Mouse (Mus musculus): ENCODE measurements around the gene Tmbim7. TPM values are rescaled to one million over a fixed set of nuclear protein-coding genes. Genes with fewer than 3 reads are reported as not detected.
A peak's percentile ranks its signal among the peaks of the same experiment; 100 is the strongest.

Gene Tmbim7
- polyA plus RNA-seq, 1 experiment from 2014 or later = not detected

DNA sequence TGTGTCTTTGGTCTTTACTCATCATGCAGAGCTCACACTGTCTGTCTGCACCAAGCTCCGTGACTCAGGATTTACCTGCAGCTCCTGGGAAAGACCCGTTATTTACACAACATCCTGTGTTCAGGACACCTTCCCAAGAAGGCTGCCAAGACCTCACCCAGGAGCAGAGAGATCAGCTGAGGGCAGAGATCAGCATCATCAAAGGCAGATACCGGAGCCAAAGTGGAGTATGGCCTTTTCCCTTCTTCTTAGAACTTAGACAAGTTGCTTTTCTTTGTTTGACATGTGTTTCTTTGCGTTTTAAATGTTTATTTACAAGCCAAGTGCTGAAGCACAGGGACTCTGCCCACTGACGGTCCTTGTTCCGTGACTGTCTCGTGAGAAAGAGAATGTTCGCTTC lies 15.7 kb upstream of the Tmbim7 start:
- DNase-seq (ENCODE audit: low spot score) = no peak
- Histone ChIP-seq H3K9ac (no peak overlapping the region), H3K36me3 (replicated peaks; ENCODE audit: control insufficient read depth, insufficient read depth) (peaks cover 66% of the 10 kb centered on the region), H3K4me1 (replicated peaks; ENCODE audit: control insufficient read depth, insufficient read depth, low read length) (no peaks in the 10 kb centered on the region), H3K4me2 (replicated peaks) (no peak overlapping the region), H3K27ac (no peak overlapping the region), H3K27me3 (ENCODE audit: control insufficient read depth, insufficient read depth, low read length) (no peaks in the 10 kb centered on the region), H3K9me3 (ENCODE audit: control insufficient read depth, low read length) (no peaks in the 10 kb centered on the region), H3K4me3 (replicated peaks; ENCODE audit: low read length) (no peak overlapping the region)
- no peak for ATAC-seq (ENCODE audit: low FRiP score)
- 93% methylated on average over 8 of the region's 8 CpGs for WGBS

DNA sequence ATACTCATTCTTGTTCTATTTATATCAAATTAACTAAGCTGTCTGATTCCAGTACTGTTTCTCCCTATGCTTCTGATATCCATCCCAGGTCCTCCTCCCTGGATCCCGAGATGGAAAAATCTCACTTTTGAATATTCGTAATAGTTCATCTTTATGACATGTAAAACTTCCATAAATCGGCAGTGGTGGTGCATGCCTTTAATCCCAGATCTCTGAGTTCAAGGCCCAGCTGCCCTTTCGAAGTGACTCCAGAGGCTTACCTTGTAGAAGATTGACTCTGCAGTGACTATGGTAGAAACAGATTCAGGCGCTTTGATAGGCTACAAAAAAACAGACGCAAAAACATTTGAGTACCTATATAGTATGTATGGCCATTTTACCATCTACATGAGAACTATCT lies 6.4 kb upstream of the Tmbim7 start:
- DNase-seq (ENCODE audit: low spot score) (no peak), ATAC-seq (ENCODE audit: low FRiP score) (no peak)
- H3K9me3 ChIP-seq (ENCODE audit: control insufficient read depth, low read length) = no peaks in the 10 kb centered on the region
- H3K36me3 ChIP-seq (replicated peaks; ENCODE audit: control insufficient read depth, insufficient read depth) = peaks cover 53% of the 10 kb centered on the region
- H3K9ac ChIP-seq = no peak overlapping the region
- no peak overlapping the region for H3K27ac ChIP-seq
- H3K4me3 ChIP-seq (replicated peaks; ENCODE audit: low read length) = no peak overlapping the region
- H3K4me1 ChIP-seq (replicated peaks; ENCODE audit: control insufficient read depth, insufficient read depth, low read length) = peaks cover 13% of the 10 kb centered on the region
- H3K27me3 ChIP-seq (ENCODE audit: control insufficient read depth, insufficient read depth, low read length) = no peaks in the 10 kb centered on the region
- WGBS = 96% methylated on average over 6 of the region's 6 CpGs
- H3K4me2 ChIP-seq (replicated peaks) = no peak overlapping the region

DNA sequence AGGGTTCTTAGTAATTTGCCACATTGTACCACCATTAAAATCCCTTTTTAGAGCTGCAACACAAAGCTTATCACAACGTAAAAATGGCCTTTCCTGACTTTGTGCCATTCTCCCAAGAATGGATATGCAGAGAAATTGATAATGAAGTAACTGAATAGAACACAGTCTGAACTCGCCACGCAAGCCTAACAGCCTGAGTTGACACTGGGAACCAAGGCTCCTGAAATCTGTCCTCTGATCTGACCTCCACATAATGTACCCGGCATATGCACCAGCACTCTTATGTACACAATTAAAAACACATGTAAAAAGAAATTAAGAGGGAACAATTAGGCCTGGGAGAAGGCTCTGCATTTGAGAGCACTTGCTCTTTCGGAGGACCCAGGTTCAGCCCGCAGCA lies 5.7 kb upstream of the Tmbim7 start:
- no peak overlapping the region for H3K27ac ChIP-seq
- H3K4me1 ChIP-seq (replicated peaks; ENCODE audit: control insufficient read depth, insufficient read depth, low read length) = peaks cover 13% of the 10 kb centered on the region
- H3K36me3 ChIP-seq (replicated peaks; ENCODE audit: control insufficient read depth, insufficient read depth) = peaks cover 49% of the 10 kb centered on the region
- no peak overlapping the region for H3K9ac ChIP-seq
- no peaks in the 10 kb centered on the region for H3K27me3 ChIP-seq (ENCODE audit: control insufficient read depth, insufficient read depth, low read length)
- H3K4me3 ChIP-seq (replicated peaks; ENCODE audit: low read length) = no peak overlapping the region
- DNase-seq (ENCODE audit: low spot score) (no peak), ATAC-seq (ENCODE audit: low FRiP score) (no peak)
- no peaks in the 10 kb centered on the region for H3K9me3 ChIP-seq (ENCODE audit: control insufficient read depth, low read length)
- WGBS = 88% methylated on average over 6 of the region's 6 CpGs
- no peak overlapping the region for H3K4me2 ChIP-seq (replicated peaks)

DNA sequence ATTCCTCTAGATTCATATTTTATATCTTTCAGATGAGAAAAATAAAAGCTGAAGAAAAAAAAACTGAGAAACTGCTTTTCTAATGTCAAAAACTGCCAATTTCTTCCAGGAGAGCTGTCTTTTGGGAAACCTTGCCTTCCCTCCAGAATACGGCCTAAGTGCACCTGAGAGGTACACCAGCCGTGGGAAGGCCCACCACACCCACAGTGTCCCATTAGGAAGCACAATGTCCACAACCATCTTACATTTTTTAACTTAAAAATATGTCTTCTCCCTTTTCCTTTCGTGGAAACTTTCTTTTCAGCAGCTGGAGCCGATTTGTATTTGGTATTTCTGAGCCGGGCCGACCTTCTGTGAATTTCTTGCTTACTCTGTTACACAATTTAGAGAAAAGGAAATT lies 4.4 kb upstream of the Tmbim7 start:
- Histone ChIP-seq H3K9me3 (ENCODE audit: control insufficient read depth, low read length) (no peaks in the 10 kb centered on the region), H3K4me2 (replicated peaks) (peak overlapping the region; percentile 62), H3K27me3 (ENCODE audit: control insufficient read depth, insufficient read depth, low read length) (no peaks in the 10 kb centered on the region), H3K27ac (no peak overlapping the region), H3K36me3 (replicated peaks; ENCODE audit: control insufficient read depth, insufficient read depth) (peaks cover 38% of the 10 kb centered on the region), H3K4me3 (replicated peaks; ENCODE audit: low read length) (peak overlapping the region; percentile 99), H3K9ac (peak overlapping the region; percentile 90), H3K4me1 (replicated peaks; ENCODE audit: control insufficient read depth, insufficient read depth, low read length) (peaks cover 13% of the 10 kb centered on the region)
- ATAC-seq (ENCODE audit: low FRiP score) (no peak), DNase-seq (ENCODE audit: low spot score) (no peak)
- 35% methylated on average over 6 of the region's 6 CpGs for WGBS

DNA sequence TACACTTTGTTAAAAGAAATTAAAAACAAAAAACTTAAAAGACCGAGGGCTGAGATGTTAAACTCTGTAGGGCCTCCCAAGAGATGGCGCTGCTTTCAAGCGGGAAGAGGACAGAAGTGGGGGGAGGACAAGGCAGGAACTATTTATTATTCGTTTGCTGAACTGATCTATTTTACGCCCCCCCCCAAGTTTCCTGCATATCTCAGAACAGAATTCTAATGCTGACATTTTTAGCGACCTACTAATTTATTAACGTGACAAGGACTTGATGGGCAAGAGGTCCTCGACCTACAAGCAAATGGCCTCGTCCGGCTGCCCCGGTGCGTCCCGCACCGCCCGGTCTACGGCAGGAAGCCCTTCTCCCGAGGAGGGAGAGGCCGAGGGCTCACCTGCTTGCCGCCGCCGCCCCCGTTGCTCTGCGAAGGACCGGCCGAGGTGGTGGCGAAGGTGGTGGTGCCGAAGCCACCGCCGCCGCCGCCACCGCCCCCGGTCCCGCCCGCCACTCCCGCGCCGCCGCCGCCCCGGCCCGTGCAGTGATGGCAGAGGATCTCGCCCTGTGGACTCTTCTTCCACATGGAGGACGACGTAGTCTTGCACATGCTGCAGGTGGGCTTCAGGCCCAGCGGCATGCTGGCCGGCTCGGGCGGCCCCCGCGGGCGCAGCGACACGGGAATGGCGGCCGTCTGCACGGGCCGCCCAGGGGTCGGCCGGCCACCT lies 3.8 kb upstream of the Tmbim7 start:
- DNase-seq (ENCODE audit: low spot score) = peak; percentile 60
- peak overlapping the region; percentile 91 for H3K27ac ChIP-seq
- peak overlapping the region; percentile 99 for H3K4me3 ChIP-seq (replicated peaks; ENCODE audit: low read length)
- H3K4me2 ChIP-seq (replicated peaks) = peak overlapping the region; percentile 62
- peaks cover 13% of the 10 kb centered on the region for H3K4me1 ChIP-seq (replicated peaks; ENCODE audit: control insufficient read depth, insufficient read depth, low read length)
- peaks cover 32% of the 10 kb centered on the region for H3K36me3 ChIP-seq (replicated peaks; ENCODE audit: control insufficient read depth, insufficient read depth)
- H3K9me3 ChIP-seq (ENCODE audit: control insufficient read depth, low read length) = no peaks in the 10 kb centered on the region
- peak overlapping the region; percentile 90 for H3K9ac ChIP-seq
- under 1% methylated on average over 43 of the region's 60 CpGs for WGBS
- H3K27me3 ChIP-seq (ENCODE audit: control insufficient read depth, insufficient read depth, low read length) = no peaks in the 10 kb centered on the region
- ATAC-seq (ENCODE audit: low FRiP score) = peak; percentile 78

DNA sequence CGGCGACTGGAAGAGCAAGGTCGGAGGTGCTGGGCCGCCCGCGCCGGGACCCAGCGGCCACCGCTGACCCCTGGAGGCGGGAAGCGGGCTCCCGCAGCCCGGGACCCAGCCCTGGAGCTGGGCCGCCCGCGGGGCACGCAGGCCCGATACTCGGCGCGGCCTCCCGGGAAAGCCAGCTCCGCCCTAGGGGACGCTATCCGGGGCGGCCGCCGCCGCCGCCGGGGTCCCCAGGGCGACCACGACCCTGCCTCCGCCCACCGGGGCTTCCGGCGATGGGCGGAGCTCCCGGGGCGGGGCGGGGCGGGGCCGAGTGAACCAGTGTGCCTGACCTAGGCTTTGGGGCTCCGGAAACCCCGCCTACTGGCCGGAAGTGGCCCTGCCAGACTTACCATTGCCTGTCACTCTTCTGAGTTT lies 3.3 kb upstream of the Tmbim7 start:
- no peaks in the 10 kb centered on the region for H3K9me3 ChIP-seq (ENCODE audit: control insufficient read depth, low read length)
- peaks cover 13% of the 10 kb centered on the region for H3K4me1 ChIP-seq (replicated peaks; ENCODE audit: control insufficient read depth, insufficient read depth, low read length)
- no peaks in the 10 kb centered on the region for H3K27me3 ChIP-seq (ENCODE audit: control insufficient read depth, insufficient read depth, low read length)
- peak overlapping the region; percentile 62 for H3K4me2 ChIP-seq (replicated peaks)
- H3K36me3 ChIP-seq (replicated peaks; ENCODE audit: control insufficient read depth, insufficient read depth) = peaks cover 27% of the 10 kb centered on the region
- WGBS = under 1% methylated on average over 14 of the region's 46 CpGs
- peak overlapping the region; percentile 91 for H3K27ac ChIP-seq
- H3K4me3 ChIP-seq (replicated peaks; ENCODE audit: low read length) = peak overlapping the region; percentile 99
- DNase-seq (ENCODE audit: low spot score) = peak; percentile 80
- peak; percentile 95 for ATAC-seq (ENCODE audit: low FRiP score)
- peak overlapping the region; percentile 90 for H3K9ac ChIP-seq

DNA sequence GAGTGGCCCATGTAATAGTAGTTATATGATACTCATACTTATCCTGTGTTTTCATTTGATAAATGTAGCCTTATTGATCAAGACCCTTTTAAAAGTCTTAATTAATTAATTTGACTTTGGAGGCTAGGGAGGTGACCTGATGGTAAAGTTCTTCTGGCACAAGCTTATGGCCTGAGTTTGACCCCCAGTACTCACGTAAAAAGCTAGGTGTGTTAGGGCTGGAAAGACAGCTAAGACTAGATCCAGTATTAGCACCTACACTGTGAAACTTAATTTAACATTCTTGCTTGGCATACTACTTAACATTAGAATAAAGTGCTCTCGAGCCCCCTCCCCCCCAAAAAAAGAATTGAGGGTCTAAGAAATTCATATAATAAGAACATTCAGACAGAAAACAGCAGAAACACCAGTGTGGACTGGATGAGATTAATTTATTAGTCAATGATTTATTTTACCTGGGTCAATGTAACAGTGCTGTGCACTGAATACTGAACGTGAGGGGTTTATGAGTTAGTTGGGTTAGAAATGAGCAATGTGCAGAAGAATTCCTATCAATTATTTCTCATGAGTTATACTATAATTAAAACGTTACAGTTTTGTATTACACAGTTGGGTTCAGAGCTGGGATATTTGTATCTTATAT lies 2.7 kb upstream of the Tmbim7 start:
- peaks cover 22% of the 10 kb centered on the region for H3K36me3 ChIP-seq (replicated peaks; ENCODE audit: control insufficient read depth, insufficient read depth)
- peaks cover 13% of the 10 kb centered on the region for H3K4me1 ChIP-seq (replicated peaks; ENCODE audit: control insufficient read depth, insufficient read depth, low read length)
- peak overlapping the region; percentile 99 for H3K4me3 ChIP-seq (replicated peaks; ENCODE audit: low read length)
- H3K9me3 ChIP-seq (ENCODE audit: control insufficient read depth, low read length) = no peaks in the 10 kb centered on the region
- ATAC-seq (ENCODE audit: low FRiP score) = peak; percentile 7; the same call in 1 of the 2 replicates
- peak overlapping the region; percentile 62 for H3K4me2 ChIP-seq (replicated peaks)
- 58% methylated on average over 4 of the region's 4 CpGs for WGBS
- H3K9ac ChIP-seq = no peak overlapping the region
- H3K27ac ChIP-seq = no peak overlapping the region
- H3K27me3 ChIP-seq (ENCODE audit: control insufficient read depth, insufficient read depth, low read length) = no peaks in the 10 kb centered on the region
- DNase-seq (ENCODE audit: low spot score) = no peak

DNA sequence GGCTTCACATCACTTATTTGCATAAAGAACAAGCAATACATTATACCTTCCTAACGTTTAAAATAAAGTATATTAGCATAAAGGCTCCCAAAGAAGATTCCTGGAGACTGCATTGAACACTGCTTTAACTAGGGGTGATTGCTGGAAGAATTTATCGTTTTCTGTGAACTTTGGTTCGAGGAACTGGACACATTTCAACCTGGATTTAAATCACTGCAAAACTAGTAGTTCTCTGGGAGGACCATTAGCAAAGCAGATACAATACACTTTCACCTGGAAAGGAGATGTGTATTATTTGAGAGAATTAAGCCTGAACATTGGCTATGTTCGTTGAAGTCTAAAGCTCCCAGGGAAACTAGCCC lies 2.2 kb upstream of the Tmbim7 start:
- Histone ChIP-seq H3K27ac (no peak overlapping the region), H3K36me3 (replicated peaks; ENCODE audit: control insufficient read depth, insufficient read depth) (peaks cover 18% of the 10 kb centered on the region), H3K4me3 (replicated peaks; ENCODE audit: low read length) (no peak overlapping the region), H3K4me2 (replicated peaks) (no peak overlapping the region), H3K9me3 (ENCODE audit: control insufficient read depth, low read length) (no peaks in the 10 kb centered on the region), H3K9ac (no peak overlapping the region), H3K27me3 (ENCODE audit: control insufficient read depth, insufficient read depth, low read length) (no peaks in the 10 kb centered on the region), H3K4me1 (replicated peaks; ENCODE audit: control insufficient read depth, insufficient read depth, low read length) (peaks cover 13% of the 10 kb centered on the region)
- 75% methylated on average over 4 of the region's 4 CpGs for whole genome bisulfite sequencing
- DNase-seq (ENCODE audit: low spot score) (no peak), ATAC-seq (ENCODE audit: low FRiP score) (no peak)

DNA sequence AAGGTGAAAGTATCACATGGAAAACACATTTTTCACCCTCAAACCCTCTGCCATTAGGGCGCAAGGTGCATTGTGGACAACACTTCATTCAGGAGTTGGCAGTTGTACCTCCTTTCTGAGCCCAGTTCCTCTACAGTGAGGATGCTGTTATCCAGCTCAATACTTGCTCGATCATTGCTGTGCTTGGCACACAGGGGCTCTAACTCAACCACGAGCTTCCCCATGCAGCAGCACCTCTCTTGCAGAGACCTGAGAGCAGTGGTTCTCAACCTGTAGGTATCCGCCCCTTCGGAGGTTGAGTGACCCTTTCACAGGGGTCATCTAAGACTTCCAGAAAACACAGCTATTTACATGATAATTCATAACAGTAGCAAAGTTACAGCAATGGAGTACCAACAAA lies 640 bp downstream of the Tmbim7 start:
- H3K4me3 ChIP-seq (replicated peaks; ENCODE audit: low read length) = no peak overlapping the region
- no peak for ATAC-seq (ENCODE audit: low FRiP score)
- no peaks in the 10 kb centered on the region for H3K27me3 ChIP-seq (ENCODE audit: control insufficient read depth, insufficient read depth, low read length)
- no peak overlapping the region for H3K27ac ChIP-seq
- no peak for DNase-seq (ENCODE audit: low spot score)
- H3K9me3 ChIP-seq (ENCODE audit: control insufficient read depth, low read length) = no peaks in the 10 kb centered on the region
- H3K9ac ChIP-seq = no peak overlapping the region
- no peak overlapping the region for H3K4me2 ChIP-seq (replicated peaks)
- no peaks in the 10 kb centered on the region for H3K36me3 ChIP-seq (replicated peaks; ENCODE audit: control insufficient read depth, insufficient read depth)
- H3K4me1 ChIP-seq (replicated peaks; ENCODE audit: control insufficient read depth, insufficient read depth, low read length) = peaks cover 1% of the 10 kb centered on the region
- 89% methylated on average over 5 of the region's 5 CpGs for WGBS

Data from hindbrain, embryonic 14.5 days (tissue).